Comparison of ENCODE assay signal across 10 mouse cellular contexts in genomic region chr1:92837931-92838833, GRCm38 (mm10). TPM values are rescaled to one million over a fixed set of nuclear protein-coding genes. Genes with fewer than 3 reads are reported as not detected.
A peak's percentile ranks its signal among the peaks of the same experiment; 100 is the strongest.
DNase-seq lines count a peak whose midpoint lies in the region; ATAC-seq and TF ChIP-seq lines count a peak whose summit lies in the region.
"Had no signal": no experiment of that assay in that cellular context is flagged by ENCODE, and none has a peak within 500 bp of the region (broad histone marks: within the 10 kb centered on the region; RNA-seq: fewer than 3 reads in every experiment).

No protein-coding gene starts in this region.

- no peak overlapping the region for H3K4me3 ChIP-seq in heart, adult 2 months
- no peak overlapping the region for H3K4me3 ChIP-seq in heart, embryonic 11.5 days (ENCODE audit: low read depth, low read length)
- no peak overlapping the region for H3K4me3 ChIP-seq in liver, embryonic 12.5 days

- no peak for ATAC-seq in heart, embryonic 11.5 days (replicated peaks; ENCODE audit: insufficient number of reproducible peaks, low FRiP score, low TSS enrichment)
- no peak for ATAC-seq in liver, embryonic 12.5 days
- ATAC-seq in megakaryocyte, adult 5-6 weeks (ENCODE audit: poor library complexity, severe bottlenecking) = no peak

- peaks cover 7% of the 10 kb centered on the region; the same call in 1 of the 2 replicates for H3K4me1 ChIP-seq in heart, adult 2 months (ENCODE audit: control insufficient read depth, insufficient read depth, low read length)
- peaks cover 6% of the 10 kb centered on the region; the same call in 1 of the 2 replicates for H3K4me1 ChIP-seq in heart, embryonic 11.5 days (ENCODE audit: control insufficient read depth, insufficient read depth, low read length)
- no peaks in the 10 kb centered on the region for H3K4me1 ChIP-seq in liver, embryonic 12.5 days

- H3K79me2 ChIP-seq in heart, adult 2 months (replicated peaks; ENCODE audit: control insufficient read depth, insufficient read depth, low read length) = no peaks in the 10 kb centered on the region

- TF ChIP-seq CTCF in heart, adult 2 months (IDR thresholded peaks at IDR 0.05) = no peak

- H3K4me2 ChIP-seq in heart, embryonic 11.5 days = no peak overlapping the region
- no peak overlapping the region for H3K4me2 ChIP-seq in liver, embryonic 12.5 days

- TF ChIP-seq EP300 in heart, adult 2 months (IDR thresholded peaks at IDR 0.05; ENCODE audit: insufficient read depth, low read depth, low read length) = no peak

- intact Hi-C loops in heart, adult 2 months (cut with DNase I) = no loop called here

- H3K27ac ChIP-seq in heart, adult 2 months = peak overlapping the region; percentile 52; the same call in 1 of the 2 replicates
- no peak overlapping the region for H3K27ac ChIP-seq in heart, embryonic 11.5 days (ENCODE audit: low read depth, low read length)
- no peak overlapping the region for H3K27ac ChIP-seq in liver, embryonic 12.5 days
- H3K27ac ChIP-seq: macrophage had no signal

- DNase-seq in heart, adult 2 months = peak; percentile 39 to 41
- peak; percentile 66 to 68 for DNase-seq in right cerebral cortex, postnatal 10 days (ENCODE audit: low spot score in 2 of 2)
- DNase-seq in right cerebral cortex, adult 2 months (ENCODE audit: low spot score in 2 of 2) = no peak
- DNase-seq in gastrocnemius, adult 8-10 months (ENCODE audit: low spot score in 2 of 2) = peak; percentile 47 to 73
- no peak for DNase-seq in yolk sac, embryonic 10.5 days (ENCODE audit: low spot score)
- DNase-seq: thymus, postnatal 4 days had no signal

- H3K36me3 ChIP-seq in heart, adult 2 months (ENCODE audit: control insufficient read depth, insufficient read depth, low read length) = no peaks in the 10 kb centered on the region
- H3K36me3 ChIP-seq in heart, embryonic 11.5 days (ENCODE audit: control insufficient read depth, insufficient read depth, low read length) = no peaks in the 10 kb centered on the region
- H3K36me3 ChIP-seq in liver, embryonic 12.5 days = no peaks in the 10 kb centered on the region

- H3K27me3 ChIP-seq in heart, adult 2 months (ENCODE audit: control insufficient read depth, insufficient read depth, low read length) = no peaks in the 10 kb centered on the region
- H3K27me3 ChIP-seq in heart, embryonic 11.5 days (ENCODE audit: control insufficient read depth, insufficient read depth, low read length) = peaks cover 11% of the 10 kb centered on the region
- peaks cover 18% of the 10 kb centered on the region for H3K27me3 ChIP-seq in liver, embryonic 12.5 days (replicated peaks)

- WGBS in heart, adult 2 months = 46% methylated on average over 14 of the region's 14 CpGs
- 77% methylated on average over 14 of the region's 14 CpGs for WGBS in heart, embryonic 11.5 days (ENCODE audit: insufficient replicate concordance)
- WGBS in liver, embryonic 12.5 days (ENCODE audit: insufficient replicate concordance) = 68% methylated on average over 14 of the region's 14 CpGs

- no peak overlapping the region for H3K9ac ChIP-seq in heart, adult 2 months (ENCODE audit: low read depth, low read length)
- no peak overlapping the region for H3K9ac ChIP-seq in heart, embryonic 11.5 days (ENCODE audit: low read depth, low read length)
- H3K9ac ChIP-seq in liver, embryonic 12.5 days = no peak overlapping the region

- no peaks in the 10 kb centered on the region for H3K9me3 ChIP-seq in heart, embryonic 11.5 days (replicated peaks; ENCODE audit: control insufficient read depth, low read length)
- no peaks in the 10 kb centered on the region for H3K9me3 ChIP-seq in liver, embryonic 12.5 days (replicated peaks)

- TF ChIP-seq POLR2A in heart, adult 2 months (IDR thresholded peaks at IDR 0.05; ENCODE audit: insufficient read depth, low read depth, low read length) = no peak

RNA-seq across cellular contexts. Expression of gene Gpc1, which starts 6.7 kb away (rescaled TPM):
- total RNA-seq in heart, adult 2 months (2021) = 100 to 1,000 TPM; 428 to 505 TPM
- 249 and 279 TPM in 2 replicates for polyA plus RNA-seq in heart, adult 2 months (2012; rRNA removed)
- polyA plus RNA-seq in heart, embryonic 11.5 days (2014; fragmentation: Nextera tagmentation; extraction: Ambion mirVana) = 25.9 and 34.3 TPM in 2 replicates
- 100 to 1,000 TPM; 213 to 262 (median 240) TPM for total RNA-seq in gastrocnemius, adult 8-10 months (2022)
- 5.5 and 7.2 TPM in 2 replicates for polyA plus RNA-seq in liver, embryonic 12.5 days (2016; fragmentation: Nextera tagmentation; extraction: Ambion mirVana)
- total RNA-seq in megakaryocyte, adult 5-6 weeks (2015) = 13.7 and 17.2 TPM in 2 replicates
- 19.9 and 20.4 TPM in 2 replicates for total RNA-seq in megakaryocyte, adult 5-6 weeks (2017)

Comparison
In these comparisons a context has a peak if more than half of its experiments do, and no peak if none do; other contexts are left out.
1. DNase-seq: peak in heart, adult 2 months (2 of 2), right cerebral cortex, postnatal 10 days (2 of 2) and gastrocnemius, adult 8-10 months (2 of 2); none in right cerebral cortex, adult 2 months (0 of 2) and yolk sac, embryonic 10.5 days (single experiment).
2. RNA of gene Gpc1, which starts 6.7 kb away (total RNA-seq): 428 to 505 TPM in heart, adult 2 months and 213 to 262 TPM in gastrocnemius, adult 8-10 months; 13.7 to 20.4 TPM in megakaryocyte, adult 5-6 weeks; every median in the first group is over 10 times any median in the second.